Mouse (Mus musculus): ENCODE results near the gene Gpr34.

Gpr34 gene

DNA sequence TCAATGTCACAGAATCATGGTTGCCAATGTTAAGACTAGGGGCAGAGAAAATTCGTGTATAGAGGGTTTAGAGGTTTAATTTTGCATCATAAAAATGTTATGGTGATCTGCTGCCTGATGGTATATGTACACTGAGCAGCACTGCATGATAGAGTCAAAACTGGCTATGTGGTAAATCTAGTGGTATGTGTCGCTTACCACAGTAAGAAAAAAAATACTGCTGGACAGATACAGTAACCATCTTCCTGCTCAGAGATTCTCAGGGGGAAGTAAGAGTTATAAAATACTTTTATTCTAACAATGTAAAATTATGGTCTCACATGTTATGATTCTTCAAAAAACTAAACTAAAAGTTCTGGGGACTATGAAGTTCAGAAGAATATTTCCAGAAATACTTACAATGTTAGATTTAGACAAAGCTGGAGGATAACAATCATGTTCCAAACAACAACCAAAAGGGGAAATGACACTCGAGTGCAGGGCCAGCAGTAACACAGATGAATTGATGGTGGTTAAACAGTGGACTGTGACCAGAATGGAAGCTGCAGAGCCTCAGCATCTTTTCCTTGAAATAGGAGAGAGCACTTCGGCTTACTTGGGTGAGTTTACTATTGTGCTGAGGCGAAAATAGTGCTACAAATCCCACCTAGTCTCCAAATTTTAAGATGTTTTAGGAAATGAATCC, at the start of gene Gpr34:
Gene Gpr34, plus strand, starts transcription at position 491 of the 685 bp plus-strand sequence.
- DNase-seq = no peak

DNA sequence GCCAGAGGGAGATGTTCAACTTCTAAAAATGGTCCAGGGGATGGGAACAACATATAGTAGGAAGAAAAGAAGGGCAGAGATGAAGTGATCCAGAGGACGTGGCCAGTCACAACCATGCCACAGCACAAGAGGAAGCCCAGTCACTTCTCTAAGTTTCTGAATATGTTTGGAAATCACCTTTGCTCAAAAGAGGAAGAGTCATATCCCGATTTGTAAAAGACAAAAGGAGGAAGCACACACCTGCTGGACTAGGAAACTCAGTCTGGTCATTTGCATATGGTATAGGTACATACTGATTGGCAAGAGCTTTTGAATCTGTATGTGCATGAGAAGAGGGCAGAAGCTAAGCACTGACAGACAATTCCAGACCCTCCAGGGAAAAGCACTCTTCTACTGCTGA, 32.5 kb upstream of the Gpr34 start:
- DNase-seq = no peak

DNA sequence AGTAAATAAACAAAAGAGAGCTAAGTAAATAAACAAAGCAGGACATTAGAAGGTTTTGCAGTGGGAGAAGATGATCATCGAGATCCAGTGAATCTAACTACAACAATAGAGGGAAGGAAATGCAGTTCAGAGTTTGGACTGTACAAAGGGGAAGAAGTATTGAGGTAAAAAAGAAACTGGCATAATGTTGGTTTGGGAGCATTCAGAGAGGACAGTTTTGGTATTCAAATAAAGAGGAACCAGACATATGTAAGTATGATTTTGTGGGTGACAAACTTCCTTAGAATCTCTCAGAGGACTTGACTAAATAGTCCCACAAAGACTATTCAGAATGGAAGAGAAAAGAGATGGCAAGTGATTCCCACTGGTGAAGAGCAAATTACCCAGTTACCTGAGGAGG, 31.9 kb upstream of the Gpr34 start:
- no peak for DNase-seq

DNA sequence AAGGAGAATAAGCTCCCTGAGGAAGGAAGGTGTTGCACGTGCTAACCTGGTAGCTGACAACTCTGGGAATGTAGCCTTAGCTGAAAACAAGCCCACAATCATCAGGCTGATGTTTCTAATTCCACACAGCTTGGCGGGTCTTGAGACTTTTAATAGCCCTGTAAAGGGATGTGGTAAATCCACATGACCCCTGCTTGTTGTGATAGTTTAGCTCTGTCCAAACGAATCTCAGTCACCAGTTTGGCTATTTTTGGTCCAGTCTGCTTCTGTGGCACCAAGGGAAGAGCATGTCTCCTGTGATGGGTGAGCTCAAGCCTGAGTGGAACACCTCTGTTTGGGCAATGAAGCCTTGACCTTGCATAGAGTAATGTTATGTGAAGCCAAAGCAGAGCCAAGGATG, 25.1 kb upstream of the Gpr34 start:
- DNase-seq = no peak

DNA sequence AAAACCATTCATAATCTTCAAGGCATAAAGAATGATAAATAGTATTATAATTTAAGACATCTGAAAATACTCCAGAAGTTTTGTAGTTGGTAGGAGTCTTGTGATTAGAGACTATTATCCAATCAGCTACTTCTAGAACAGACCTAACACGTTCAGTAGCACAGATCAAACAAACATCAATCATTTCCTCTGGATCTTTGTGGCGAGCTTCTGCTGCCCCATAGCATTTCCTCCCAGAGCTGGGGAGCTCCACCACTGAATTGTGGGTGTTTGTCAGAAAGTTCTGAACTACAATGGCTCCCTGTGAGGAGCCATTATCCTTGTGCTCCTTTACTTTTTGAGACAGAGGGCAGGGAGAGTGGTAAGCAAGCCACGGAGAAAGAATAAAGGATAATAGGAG, 24.1 kb upstream of the Gpr34 start:
- DNase-seq = no peak

DNA sequence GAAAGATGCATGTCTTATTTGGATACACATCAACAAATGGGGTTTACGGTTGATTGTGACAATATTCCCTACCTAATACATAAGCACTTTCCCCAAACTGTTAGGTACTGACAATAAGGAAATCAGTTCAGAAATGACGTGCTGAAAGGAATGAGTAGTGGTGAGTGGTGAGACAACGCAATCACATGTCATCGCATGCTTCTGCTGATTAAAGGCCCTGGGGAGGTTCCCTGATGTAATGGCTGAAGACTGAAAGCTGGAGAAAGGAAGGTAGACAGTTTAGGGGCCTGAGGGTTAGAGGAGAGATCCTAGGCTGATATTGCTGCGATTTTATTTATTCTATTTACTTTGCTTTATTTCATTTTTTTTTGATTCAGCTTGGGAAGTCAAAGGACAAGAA, 20.8 kb upstream of the Gpr34 start:
- DNase-seq = no peak

DNA sequence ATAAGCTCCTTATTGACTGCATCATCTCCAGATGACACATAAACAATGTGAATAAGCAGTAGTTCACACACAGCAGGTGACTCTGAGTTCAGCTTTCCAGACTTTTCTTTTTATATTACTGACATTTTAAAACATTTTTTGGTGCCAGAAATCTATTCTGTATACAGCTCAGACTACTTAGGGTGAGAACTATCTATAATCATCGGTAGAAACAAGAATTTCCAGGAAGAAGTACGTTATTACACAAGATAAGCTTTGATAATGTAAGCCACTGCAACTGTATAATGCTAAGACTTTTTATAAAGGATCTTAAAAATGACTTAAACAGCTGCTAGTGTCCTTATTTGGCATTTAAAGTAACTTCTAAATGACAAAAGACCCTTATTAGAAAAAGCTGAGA, 19.8 kb upstream of the Gpr34 start:
- no peak for DNase-seq

DNA sequence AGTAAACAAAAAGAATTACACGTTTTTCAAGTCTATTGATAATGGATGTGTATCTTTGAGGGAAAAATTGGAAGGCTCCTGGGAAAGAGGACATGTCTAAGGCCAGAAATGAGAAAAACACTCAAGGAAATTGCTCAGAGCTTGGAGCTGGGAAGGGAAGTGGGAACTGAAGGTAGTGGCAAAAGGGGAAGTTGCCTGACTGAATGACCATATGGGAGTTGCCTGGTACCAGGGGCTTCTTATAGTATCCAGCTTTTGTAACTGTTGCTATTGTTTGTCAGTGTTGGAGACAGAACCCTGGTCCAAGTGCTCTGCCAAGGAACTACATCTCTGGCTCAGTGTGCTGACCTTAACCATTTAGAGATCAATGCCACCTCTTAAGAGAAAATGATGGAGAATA, 15.2 kb upstream of the Gpr34 start:
- DNase-seq = no peak

DNA sequence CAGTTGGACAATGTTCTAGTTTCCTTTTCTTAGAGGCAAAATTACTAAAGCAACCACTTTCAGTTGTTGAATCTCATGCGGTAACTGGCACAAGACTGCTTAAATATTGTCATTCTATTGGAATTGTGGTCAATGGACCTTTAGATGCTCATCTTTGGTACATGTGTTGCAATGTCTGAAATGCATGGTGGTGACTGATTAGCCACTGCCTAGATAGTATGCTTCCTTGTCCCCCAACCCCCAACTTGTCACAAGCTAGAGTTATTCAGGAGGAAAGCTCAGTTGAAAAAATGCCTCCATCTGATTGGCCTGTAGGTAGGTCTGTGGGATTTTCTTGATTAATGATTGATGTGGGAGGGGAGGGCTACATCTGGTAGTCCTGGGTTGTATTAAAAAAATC, 14.6 kb upstream of the Gpr34 start:
- DNase-seq = no peak

DNA sequence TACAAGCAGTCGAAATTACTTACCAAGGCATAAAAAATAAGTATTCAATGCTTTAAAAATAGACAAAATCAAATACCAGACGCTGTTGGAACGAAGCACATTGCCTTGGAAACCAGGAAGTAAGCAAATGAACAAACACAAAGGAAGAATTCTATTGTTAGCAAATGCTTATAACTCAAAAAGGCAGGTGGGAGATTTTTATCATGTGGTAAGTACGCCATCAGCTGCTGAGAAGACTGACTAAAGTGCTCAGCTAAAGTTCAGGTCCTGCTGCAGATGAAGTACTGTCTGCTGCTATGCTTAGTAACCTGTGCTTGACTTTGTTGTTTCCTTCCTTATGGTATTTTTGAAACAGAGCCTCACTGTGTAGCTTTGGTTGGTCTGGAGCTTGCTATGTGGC, 13.4 kb upstream of the Gpr34 start:
- no peak for DNase-seq

DNA sequence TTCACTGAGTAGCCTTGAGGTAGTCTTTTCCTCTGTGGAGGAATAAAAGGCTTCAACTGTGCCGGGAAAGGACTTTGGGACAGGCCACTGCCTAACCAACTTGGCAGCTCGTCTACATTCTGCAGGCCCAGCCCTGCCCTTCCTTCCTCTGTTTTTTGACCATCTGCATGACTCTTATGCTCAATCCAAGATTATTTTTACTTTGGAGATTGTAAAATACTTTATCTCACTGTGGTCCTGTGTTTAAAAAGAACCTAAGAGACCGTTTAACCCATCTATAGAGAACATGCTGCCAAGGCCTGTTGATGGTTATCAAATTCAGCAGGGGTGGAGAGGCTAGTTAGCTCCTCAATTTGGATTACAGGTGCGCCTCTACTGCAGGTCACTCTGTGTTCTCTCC, 10.4 kb upstream of the Gpr34 start:
- DNase-seq = no peak

DNA sequence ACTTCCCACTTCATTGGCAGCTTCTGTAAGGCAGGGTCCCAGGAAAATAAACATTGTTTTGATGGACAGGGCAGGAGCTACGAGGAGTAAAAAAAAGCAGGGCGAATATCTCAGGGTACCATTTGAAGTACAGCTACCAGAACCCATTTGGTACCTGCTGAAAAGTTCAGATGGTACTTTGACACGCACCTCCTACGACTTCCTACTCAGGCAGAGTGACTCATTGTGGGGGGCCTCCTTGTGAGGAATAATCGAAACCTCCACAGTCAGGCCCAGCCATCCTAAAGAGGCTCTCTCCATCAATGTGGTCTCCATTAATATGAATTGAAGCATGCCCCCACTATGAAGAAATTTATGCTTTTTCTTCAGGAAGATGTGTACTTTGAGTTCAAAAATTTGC, 9.2 kb upstream of the Gpr34 start:
- DNase-seq = no peak

DNA sequence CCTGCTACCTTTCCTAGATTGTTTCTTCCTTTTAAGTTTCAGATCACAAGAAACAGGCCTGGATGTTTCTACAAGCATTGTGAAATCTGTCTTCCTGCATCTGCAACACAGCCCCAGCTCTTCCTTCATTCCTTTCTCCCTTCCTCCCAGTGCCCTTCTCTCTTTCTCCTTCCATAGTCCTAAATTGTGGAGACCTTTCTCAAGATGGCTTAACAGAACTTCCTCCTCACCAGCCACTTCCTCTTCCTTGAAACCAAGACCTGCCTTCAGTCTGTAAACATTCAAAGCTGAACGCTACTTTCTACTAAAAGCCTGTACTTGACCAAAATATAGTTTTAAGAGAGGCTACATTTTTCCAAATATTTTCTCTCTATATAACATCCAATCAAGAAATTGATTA, 4.5 kb downstream of the Gpr34 start:
- DNase-seq = no peak

DNA sequence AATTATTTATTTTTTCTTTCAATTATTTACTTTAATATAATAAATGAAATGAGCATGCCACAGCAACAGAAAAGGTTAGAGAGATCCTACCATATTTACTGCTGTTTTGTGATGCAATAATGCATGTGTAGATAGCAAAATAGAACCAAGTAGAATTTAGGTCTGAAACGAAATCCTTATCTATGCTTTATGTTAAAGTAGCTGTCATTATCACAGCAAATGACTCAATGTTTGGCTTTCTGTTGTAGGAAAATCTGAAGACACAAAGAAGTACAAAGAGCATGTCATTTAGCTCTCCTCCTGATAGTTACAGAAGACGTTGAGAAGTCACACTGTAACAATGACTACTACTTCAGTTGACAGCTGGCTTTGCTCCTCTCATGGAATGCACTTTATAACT, 7.0 kb downstream of the Gpr34 start:
- DNase-seq = no peak

DNA sequence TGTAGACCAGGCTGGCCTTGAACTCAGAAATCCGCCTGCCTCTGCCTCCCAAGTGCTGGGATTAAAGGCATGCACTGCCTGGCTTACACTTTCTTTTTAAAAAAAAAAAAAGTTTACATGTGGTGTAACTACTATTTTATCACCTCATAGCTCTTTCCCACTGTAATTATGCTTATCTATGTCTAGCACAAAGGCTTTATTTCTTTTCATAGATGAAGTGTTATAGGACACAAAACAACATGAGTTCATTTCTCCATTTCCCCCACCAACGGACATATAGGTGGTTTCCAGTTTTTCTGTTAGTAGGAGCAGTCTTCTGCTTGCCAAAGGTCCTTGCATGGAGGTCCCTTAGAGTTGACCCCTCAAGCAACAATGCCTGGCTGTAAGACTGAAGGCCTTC, 20.0 kb downstream of the Gpr34 start:
- DNase-seq = no peak

DNA sequence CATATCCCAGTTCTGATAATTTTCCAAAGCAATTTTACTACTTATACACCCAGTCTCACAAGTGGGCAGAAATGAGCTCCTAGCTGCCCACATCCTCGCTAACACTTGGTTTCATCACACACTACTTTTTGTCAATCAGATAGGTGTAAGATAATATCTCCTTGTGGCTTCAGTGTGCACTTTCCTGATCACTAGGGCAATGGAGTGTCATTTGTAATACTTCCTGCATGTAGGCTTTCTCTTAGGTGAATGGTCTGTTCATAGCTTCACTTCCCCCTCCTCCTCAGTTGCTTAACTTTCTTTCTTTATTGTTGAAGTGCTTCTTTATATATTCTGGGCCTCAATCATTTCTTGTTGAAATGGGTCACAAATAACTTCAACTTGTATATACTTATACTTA, 20.4 kb downstream of the Gpr34 start:
- DNase-seq = no peak

DNA sequence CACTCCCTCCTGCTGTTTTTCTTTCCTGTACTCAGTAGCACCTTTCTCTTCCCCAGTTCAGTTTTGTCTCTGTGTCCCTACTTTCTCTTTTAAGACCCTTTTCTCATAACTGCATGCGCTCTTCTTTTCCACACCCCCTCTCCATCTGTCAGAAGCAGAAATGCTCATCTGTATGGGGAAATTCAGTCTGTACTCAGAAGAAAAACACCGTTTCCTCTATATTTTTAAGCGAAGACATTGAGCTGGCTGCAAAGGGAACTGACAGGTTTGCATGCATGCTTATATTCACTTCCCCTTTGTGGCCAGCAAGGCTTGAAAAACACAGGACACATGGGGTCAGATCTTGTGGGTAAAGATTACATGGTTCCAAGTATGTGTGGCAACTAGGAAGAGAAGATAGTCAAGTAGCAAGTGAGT, 23.1 kb downstream of the Gpr34 start:
- DNase-seq = no peak

DNA sequence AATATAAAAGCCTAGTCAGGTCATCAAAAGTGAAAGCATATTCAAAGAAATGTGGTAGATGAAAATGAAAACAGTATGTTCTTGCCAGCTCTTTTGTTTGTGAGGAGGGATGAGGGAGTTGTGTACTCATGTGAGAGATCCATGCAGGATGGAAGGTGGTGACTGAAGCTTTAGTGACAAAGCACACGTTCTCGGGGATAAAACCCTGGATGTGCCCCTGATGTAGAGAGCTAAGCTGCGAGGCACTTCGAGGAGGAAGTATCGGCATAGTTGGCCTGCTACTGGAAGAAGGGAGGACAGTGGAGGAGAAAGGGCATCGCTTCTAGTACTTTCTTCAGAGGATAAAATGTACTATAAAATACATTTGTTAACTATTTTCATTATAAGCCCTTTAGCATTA, 24.0 kb downstream of the Gpr34 start:
- DNase-seq = no peak

DNA sequence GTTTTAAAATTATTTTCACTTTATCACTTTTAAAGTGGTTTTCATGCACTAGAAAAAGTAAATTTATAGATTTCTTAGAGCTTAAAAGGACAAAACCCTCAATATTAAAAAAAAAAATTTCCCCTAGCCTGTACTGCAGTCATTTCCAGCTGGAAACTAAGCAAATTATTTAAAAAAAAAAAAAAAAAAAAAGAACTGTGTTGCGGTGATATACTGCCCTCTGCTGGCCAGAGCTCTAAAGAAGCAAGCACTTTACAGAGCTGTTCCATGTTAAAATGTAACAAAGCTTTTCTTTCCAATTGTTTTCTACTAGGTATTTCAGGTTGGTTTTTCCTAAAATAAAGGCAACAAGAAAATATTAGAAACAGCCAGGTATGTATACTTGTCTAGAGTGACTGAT, 24.8 kb downstream of the Gpr34 start:
- peak; percentile 65 for DNase-seq

DNA sequence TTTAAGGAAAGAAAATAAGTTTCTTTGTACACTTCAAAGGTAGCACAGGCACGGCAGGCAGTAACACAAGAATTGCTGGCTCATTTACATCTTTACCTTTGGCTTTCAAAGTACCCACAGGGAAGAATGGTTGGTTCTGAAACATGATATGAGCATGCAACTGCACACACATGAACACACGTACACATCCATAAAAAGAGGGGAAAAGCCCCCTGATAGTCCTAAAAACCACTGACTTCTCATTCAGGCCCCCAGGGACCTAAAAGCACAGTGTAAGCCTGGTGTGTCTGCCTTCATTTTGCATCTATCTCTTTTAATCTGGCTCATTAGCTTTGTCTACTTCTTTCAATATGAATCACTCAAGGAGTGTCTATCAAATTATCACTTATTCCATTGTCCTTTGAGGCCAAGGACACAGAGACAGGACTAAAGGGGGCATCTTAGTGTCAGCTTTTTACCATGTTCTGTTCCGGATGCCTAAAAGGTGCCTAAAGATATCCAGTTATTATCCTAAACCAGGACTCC, 26.8 kb downstream of the Gpr34 start:
- no peak for DNase-seq

DNA sequence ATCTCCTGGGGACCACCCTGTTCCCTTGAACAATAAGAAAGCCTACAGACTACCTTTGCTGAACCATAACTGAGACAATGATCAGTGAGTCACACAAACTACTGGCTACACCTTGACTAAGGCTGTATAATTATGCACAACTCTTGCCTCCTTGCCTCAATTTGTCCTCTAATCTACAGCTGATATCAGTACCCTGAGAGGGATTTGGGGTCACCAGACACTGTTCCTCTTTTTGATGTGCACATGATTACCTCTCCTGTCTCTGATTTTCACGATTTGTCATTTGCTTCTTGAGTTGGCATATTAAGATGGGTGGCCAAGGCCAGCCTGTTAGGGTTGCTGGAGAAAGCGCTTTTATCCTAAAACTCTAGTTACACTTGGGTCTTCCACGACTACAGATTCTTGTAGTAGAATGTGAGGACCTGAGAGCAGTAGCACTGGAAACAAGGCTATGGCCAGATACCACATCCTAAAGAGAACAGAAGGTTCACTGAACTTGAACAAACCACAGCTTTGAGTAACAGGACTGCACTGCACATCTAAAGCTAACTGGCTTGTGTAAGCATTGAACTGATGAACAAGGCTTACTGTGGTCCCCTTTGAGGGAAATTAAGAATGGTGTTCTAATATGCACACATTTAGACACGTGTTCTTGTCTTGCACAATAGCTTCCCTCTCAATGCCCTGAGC, 27.5 kb downstream of the Gpr34 start:
- no peak for DNase-seq

DNA sequence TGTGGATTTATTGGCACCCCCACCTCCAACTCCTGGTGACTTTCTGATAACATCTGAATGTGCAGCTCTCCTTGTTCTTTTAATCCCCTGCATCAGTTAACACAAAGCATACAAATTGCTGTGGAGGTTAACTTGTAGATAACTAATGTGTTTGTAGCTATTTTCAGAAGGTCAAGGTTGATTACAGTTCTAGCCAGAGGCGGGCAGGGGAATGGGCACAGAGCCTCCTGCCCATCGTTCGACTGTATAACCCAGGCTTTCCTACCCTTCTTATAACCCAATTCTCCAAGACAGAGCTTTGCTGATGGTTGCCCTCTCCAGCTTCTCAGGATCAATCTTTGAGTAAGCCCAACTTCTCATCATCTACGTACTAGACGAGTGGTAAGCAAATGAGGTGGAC, 29.2 kb downstream of the Gpr34 start, which contains the start of gene Gpr82:
Gene Gpr82, plus strand, starts transcription at position 301 of the 400 bp plus-strand sequence.
- no peak for DNase-seq

DNA sequence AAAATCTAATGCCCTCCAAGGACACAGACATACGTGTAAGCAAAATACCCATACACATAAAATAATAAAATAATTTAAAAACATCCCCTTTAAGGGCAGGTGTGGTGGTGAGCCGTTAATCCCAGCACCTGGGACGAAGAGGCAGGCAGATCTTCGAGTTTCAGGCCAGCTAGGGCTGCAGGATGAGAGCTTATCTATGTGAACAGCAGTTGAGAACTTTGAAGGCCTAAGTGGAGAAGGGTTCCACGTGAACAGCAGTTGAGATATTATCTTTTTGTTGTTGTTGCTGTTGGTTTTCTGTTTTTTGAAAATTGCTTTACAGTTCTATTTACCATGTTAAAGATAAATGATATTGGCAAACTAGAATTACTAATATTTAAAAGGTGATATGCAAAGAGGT, 37.0 kb downstream of the Gpr34 start:
- no peak for DNase-seq

DNA sequence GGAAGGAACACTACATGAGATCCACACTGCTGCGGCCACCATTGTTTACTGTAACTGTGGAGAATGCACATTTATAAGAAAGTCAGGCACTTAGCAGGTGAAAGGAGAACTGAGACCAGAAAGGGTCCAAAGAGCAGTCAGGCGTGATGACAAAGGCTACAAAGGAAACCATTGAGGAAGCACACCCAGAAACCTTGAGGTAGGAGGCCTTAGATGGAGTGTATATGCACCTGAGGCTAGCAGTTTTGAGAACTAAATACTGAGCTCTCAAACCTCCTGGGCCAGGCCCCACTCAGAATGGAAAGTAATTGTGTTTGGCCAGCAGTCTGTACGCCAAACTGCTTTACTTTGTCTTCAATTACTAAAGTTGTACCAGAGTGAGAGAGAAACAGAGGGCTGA, 38.5 kb downstream of the Gpr34 start:
- DNase-seq = no peak

DNA sequence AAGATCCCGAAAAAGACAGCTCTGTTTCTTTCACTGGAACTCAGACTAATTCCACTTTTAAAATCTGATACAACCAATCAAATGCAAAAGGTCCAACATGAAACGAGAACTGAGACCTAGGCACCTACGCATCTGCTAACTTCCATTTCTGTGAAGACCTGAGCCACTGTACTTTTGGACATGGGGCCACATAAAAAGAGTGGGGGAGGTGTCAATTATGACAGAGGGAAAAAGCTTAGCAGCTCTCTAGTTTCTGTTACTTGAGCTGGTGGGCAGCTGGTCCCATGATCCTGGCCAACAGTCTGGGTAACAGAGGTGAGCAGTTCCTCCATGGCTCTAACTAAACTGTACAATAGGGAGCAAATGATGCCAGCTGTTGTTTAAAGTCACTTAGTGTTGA, 41.1 kb downstream of the Gpr34 start:
- no peak for DNase-seq
